Mouse (Mus musculus) MEL (cell line): ENCODE measurements around the gene 1700017B05Rik. TPM values are rescaled to one million over a fixed set of nuclear protein-coding genes. Genes with fewer than 3 reads are reported as not detected.

ENCODE experiments used
- DNase-seq: peaks from one replicate; pipeline ENCODE4 v3.0.0; 2011; ENCODE audit warnings: low read depth, low spot score
- H3K27ac ChIP-seq: 2 replicates; pipeline ENCODE4 v1.5.1; 2012; ENCODE audit warnings: low read depth, mild to moderate bottlenecking, control low read depth, low read length, moderate library complexity; ENCODE audit not compliant: control insufficient read depth
- H3K27me3 ChIP-seq, 2 experiments: fragments of 150-350 bp in 1 of 2; sonication (generic) in 1 of 2; 2 replicates each; pipeline ENCODE4 v1.6.1; 2012; ENCODE audit warnings: low read length in 2 of 2, mild to moderate bottlenecking in 2 of 2, improper control_type of control experiment in 1 of 2, moderate library complexity in 1 of 2; ENCODE audit not compliant: insufficient read depth in 2 of 2, control insufficient read depth in 1 of 2
- H3K36me3 ChIP-seq, 2 experiments: 2 replicates each; pipeline ENCODE4 v1.6.1; 2012 to 2014; ENCODE audit warnings: low read length in 2 of 2, improper control_type of control experiment in 1 of 2, inconsistent platforms in 1 of 2, mild to moderate bottlenecking in 1 of 2; ENCODE audit not compliant: insufficient read depth in 2 of 2, control insufficient read depth in 1 of 2
- H3K4me1 ChIP-seq, 2 experiments: fragments of 150-350 bp in 1 of 2; sonication (generic) in 1 of 2; 2 replicates each; pipeline ENCODE4 v1.6.1; 2012; ENCODE audit warnings: low read length in 2 of 2, improper control_type of control experiment in 1 of 2, mild to moderate bottlenecking in 1 of 2; ENCODE audit not compliant: insufficient read depth in 2 of 2, control insufficient read depth in 1 of 2
- H3K4me3 ChIP-seq, 2 experiments: fragments of 150-350 bp in 1 of 2; sonication (generic) in 1 of 2; 2 replicates each; pipeline ENCODE4 v1.5.1; 2012; ENCODE audit warnings: low read depth in 2 of 2, low read length in 2 of 2, mild to moderate bottlenecking in 2 of 2, moderate library complexity in 2 of 2, control low read depth in 1 of 2, improper control_type of control experiment in 1 of 2; ENCODE audit not compliant: control insufficient read depth in 1 of 2, insufficient read depth in 1 of 2
- H3K79me2 ChIP-seq: 2 replicates; pipeline ENCODE4 v1.6.1; 2012; ENCODE audit warnings: mild to moderate bottlenecking, low read length, moderate library complexity; ENCODE audit not compliant: control insufficient read depth, poor library complexity, insufficient read depth
- H3K9ac ChIP-seq: 2 replicates; pipeline ENCODE4 v1.6.1; 2012; ENCODE audit warnings: low read depth, mild to moderate bottlenecking, control low read depth, low read length, moderate library complexity; ENCODE audit not compliant: control insufficient read depth, poor library complexity, severe bottlenecking
- H3K9me3 ChIP-seq: fragments of 150-350 bp; sonication (generic); replicated peaks from 2 replicates; pipeline ENCODE4 v1.6.1; 2012; ENCODE audit warnings: mild to moderate bottlenecking, low read length, improper control_type of control experiment, moderate library complexity; ENCODE audit not compliant: insufficient read depth
- BHLHE40 ChIP-seq: IDR thresholded peaks from 2 replicates; pipeline ENCODE4 v1.6.1; 2012; ENCODE audit warnings: low read depth, mild to moderate bottlenecking, inconsistent platforms, low read length, improper control_type of control experiment, borderline replicate concordance
- CHD1 ChIP-seq: IDR thresholded peaks from 2 replicates; pipeline ENCODE4 v1.6.1; 2012; ENCODE audit warnings: low read depth, mild to moderate bottlenecking, inconsistent platforms, low read length, improper control_type of control experiment
- E2F4 ChIP-seq: IDR thresholded peaks from 2 replicates; pipeline ENCODE4 v1.6.1; 2011; ENCODE audit warnings: low read depth, low read length, improper control_type of control experiment, borderline replicate concordance
- ELF1 ChIP-seq: IDR thresholded peaks from 2 replicates; pipeline ENCODE4 v1.6.1; 2014; ENCODE audit warnings: low read depth, mild to moderate bottlenecking, inconsistent platforms, low read length, improper control_type of control experiment, moderate library complexity
- EP300 ChIP-seq, 2 experiments: IDR thresholded peaks; 2 replicates each; pipeline ENCODE4 v1.6.1; 2011; ENCODE audit warnings: improper control_type of control experiment in 2 of 2, low read length in 2 of 2, low read depth in 1 of 2, mild to moderate bottlenecking in 1 of 2
- GABPA ChIP-seq: IDR thresholded peaks from 2 replicates; pipeline ENCODE4 v1.6.1; 2012; ENCODE audit warnings: low read depth, mild to moderate bottlenecking, inconsistent platforms, low read length, improper control_type of control experiment, moderate library complexity
- HCFC1 ChIP-seq: IDR thresholded peaks from 2 replicates; pipeline ENCODE4 v1.6.1; 2012; ENCODE audit warnings: low read depth, mild to moderate bottlenecking, inconsistent platforms, low read length, improper control_type of control experiment, moderate library complexity
- JUND ChIP-seq: IDR thresholded peaks from 2 replicates; pipeline ENCODE4 v1.6.1; 2011; ENCODE audit warnings: low read depth, mild to moderate bottlenecking, improper control_type of control experiment, low read length
- KAT2A ChIP-seq: conservative IDR thresholded peaks from 2 replicates; pipeline ENCODE4 v1.6.1; 2012; ENCODE audit warnings: low read depth, low read length, improper control_type of control experiment, inconsistent platforms
- MAFK ChIP-seq: IDR thresholded peaks from 2 replicates; pipeline ENCODE4 v1.6.1; 2011; ENCODE audit warnings: low read depth, mild to moderate bottlenecking, low read length, improper control_type of control experiment, borderline replicate concordance
- MAX ChIP-seq: IDR thresholded peaks from 2 replicates; pipeline ENCODE4 v1.6.1; 2011; ENCODE audit warnings: low read length, improper control_type of control experiment
- MAZ ChIP-seq: IDR thresholded peaks from 2 replicates; pipeline ENCODE4 v1.6.1; 2012; ENCODE audit warnings: low read depth, mild to moderate bottlenecking, inconsistent platforms, low read length, improper control_type of control experiment
- MEF2A ChIP-seq: IDR thresholded peaks from 2 replicates; pipeline ENCODE4 v1.6.1; 2014; ENCODE audit warnings: low read depth, mild to moderate bottlenecking, inconsistent platforms, low read length, improper control_type of control experiment; ENCODE audit not compliant: poor library complexity, insufficient replicate concordance, severe bottlenecking; ENCODE audit errors: extremely low read depth
- MXI1 ChIP-seq: IDR thresholded peaks from 2 replicates; pipeline ENCODE4 v1.6.1; 2011; ENCODE audit warnings: mild to moderate bottlenecking, low read depth, low read length, improper control_type of control experiment
- NRF1 ChIP-seq: IDR thresholded peaks from 2 replicates; pipeline ENCODE4 v1.6.1; 2014; ENCODE audit warnings: low read depth, mild to moderate bottlenecking, inconsistent platforms, low read length, improper control_type of control experiment, moderate library complexity; ENCODE audit not compliant: poor library complexity, insufficient read depth, severe bottlenecking
- POLR2A ChIP-seq, 2 experiments: IDR thresholded peaks; 2 replicates each; pipeline ENCODE4 v1.6.1; 2011 to 2012; ENCODE audit warnings: low read length in 2 of 2, mild to moderate bottlenecking in 2 of 2, control low read depth in 1 of 2, improper control_type of control experiment in 1 of 2, low read depth in 1 of 2, moderate library complexity in 1 of 2; ENCODE audit not compliant: control insufficient read depth in 1 of 2, insufficient read depth in 1 of 2, poor library complexity in 1 of 2
- POLR2AphosphoS2 ChIP-seq: IDR thresholded peaks from 2 replicates; pipeline ENCODE4 v1.6.1; 2011; ENCODE audit warnings: low read length, improper control_type of control experiment
- RCOR1 ChIP-seq: IDR thresholded peaks from 2 replicates; pipeline ENCODE4 v1.6.1; 2012; ENCODE audit warnings: low read depth, mild to moderate bottlenecking, inconsistent platforms, low read length, improper control_type of control experiment
- TAL1 ChIP-seq: IDR thresholded peaks from 2 replicates; pipeline ENCODE4 v1.6.1; 2012; ENCODE audit warnings: mild to moderate bottlenecking, inconsistent platforms, low read length, moderate library complexity, mixed read lengths
- TBP ChIP-seq: IDR thresholded peaks from 2 replicates; pipeline ENCODE4 v1.8.0; 2011; ENCODE audit warnings: low read depth, low read length, improper control_type of control experiment
- ZMIZ1 ChIP-seq: IDR thresholded peaks from 2 replicates; pipeline ENCODE4 v1.6.1; 2012; ENCODE audit warnings: low read depth, mild to moderate bottlenecking, inconsistent platforms, low read length, improper control_type of control experiment, moderate library complexity
- ZNF384 ChIP-seq: IDR thresholded peaks from 2 replicates; pipeline ENCODE4 v1.6.1; 2012; ENCODE audit warnings: low read depth, mild to moderate bottlenecking, inconsistent platforms, low read length, improper control_type of control experiment
- polyA plus RNA-seq, 2 experiments: library from polyadenylated mRNA; stranded (reverse) in 1 of 2; unstranded in 1 of 2; fragments of >175 nt in 1 of 2; fragments of >200 nt in 1 of 2; gene quantifications; 2 replicates each; pipeline versions ENCODE4 v1.2.1 to v1.2.4; 2012; ENCODE audit warnings: low replicate concordance in 2 of 2, low read depth in 1 of 2; ENCODE audit not compliant: insufficient read length in 2 of 2, insufficient read depth in 1 of 2, missing spikeins in 1 of 2
- total RNA-seq: library from RNA; depleted of rRNA; stranded (reverse); fragments of 300-350 nt; gene quantifications from 2 replicates; pipeline ENCODE4 v1.2.3, GENCODE M21; 2012

The 1700017B05Rik gene
- total and polyA plus RNA-seq, 3 experiments, result 52.7 to 76.5 TPM; not detected in 1

DNA sequence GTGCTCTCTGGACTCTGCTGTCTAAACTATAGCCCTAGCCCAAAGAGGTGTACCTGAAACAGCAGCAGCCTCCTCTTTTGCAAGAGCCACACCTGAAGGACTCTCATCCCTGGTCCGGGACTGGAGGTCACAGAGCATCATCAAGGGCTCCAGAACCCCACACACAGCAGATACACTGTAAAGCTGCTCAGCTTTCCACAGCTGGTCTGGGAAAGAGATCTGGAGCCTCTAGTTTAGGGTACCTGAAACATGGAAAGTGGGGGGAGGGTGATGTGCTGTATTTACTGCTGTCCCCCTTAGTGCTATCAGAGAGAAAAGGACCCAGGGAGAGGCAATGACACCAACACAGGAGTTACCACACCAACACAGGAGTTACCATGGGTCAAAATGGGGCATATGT lies 42.9 kb downstream of the 1700017B05Rik start:
- no peak overlapping the region for H3K9ac ChIP-seq
- no peaks in the 10 kb centered on the region for H3K27me3 ChIP-seq
- H3K9me3 ChIP-seq, result no peaks in the 10 kb centered on the region
- no peaks in the 10 kb centered on the region for H3K79me2 ChIP-seq
- peaks cover 7 to 18% of the 10 kb centered on the region in 2 experiments for H3K4me1 ChIP-seq
- no peak overlapping the region for H3K4me3 ChIP-seq
- no peak for DNase-seq
- TF ChIP-seq E2F4 (no peak), MAFK (no peak), POLR2AphosphoS2 (no peak), ZNF384 (no peak), MEF2A (no peak), HCFC1 (no peak), KAT2A (no peak), MXI1 (no peak), NRF1 (no peak), RCOR1 (no peak), JUND (no peak), ELF1 (no peak), CHD1 (no peak), ZMIZ1 (no peak), TAL1 (no peak), GABPA (no peak), POLR2A (IDR thresholded peaks at IDR 0.05; ENCODE audit: control insufficient read depth in 1 of 2, insufficient read depth in 1 of 2, low read depth in 1 of 2, low read length in 2 of 2, poor library complexity in 1 of 2) (no peak), MAX (no peak)
- no peak overlapping the region for H3K27ac ChIP-seq
- H3K36me3 ChIP-seq, result peaks cover 0 to 16% of the 10 kb centered on the region in 2 experiments; a peak in 2 of 4 replicates

DNA sequence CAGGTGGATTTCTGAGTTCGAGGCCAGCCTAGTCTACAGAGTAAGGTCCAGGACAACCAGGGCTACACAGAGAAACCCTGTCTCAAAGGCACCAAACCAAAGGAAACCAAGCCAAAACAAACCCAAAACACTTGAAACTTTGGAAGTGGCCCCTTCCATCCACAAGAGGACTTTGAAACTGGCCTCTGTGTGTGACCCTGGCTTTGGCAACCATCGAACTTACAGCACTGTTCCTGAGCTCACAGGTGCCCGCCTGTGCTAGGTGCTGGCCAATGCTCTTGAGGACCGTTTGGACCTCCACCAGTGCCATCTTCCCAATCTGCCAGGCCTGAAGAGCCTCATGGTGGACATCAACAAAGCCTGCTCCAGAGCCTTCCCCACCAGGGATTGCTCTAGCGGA lies 43.6 kb downstream of the 1700017B05Rik start:
- Histone ChIP-seq H3K27ac (no peak overlapping the region), H3K4me1 (peaks cover 10 to 18% of the 10 kb centered on the region in 2 experiments), H3K4me3 (no peak overlapping the region), H3K9me3 (no peaks in the 10 kb centered on the region), H3K27me3 (no peaks in the 10 kb centered on the region), H3K9ac (no peak overlapping the region), H3K36me3 (peaks cover 0 to 20% of the 10 kb centered on the region in 2 experiments; a peak in 2 of 4 replicates), H3K79me2 (no peaks in the 10 kb centered on the region)
- no peak for TF ChIP-seq EP300 (IDR thresholded peaks at IDR 0.05; ENCODE audit: low read depth in 1 of 2, low read length in 2 of 2)
- TF ChIP-seq NRF1, result no peak
- no peak for TF ChIP-seq ZNF384
- TF ChIP-seq MAFK, result no peak
- TF ChIP-seq BHLHE40, result no peak
- no peak for TF ChIP-seq MAZ
- TF ChIP-seq ZMIZ1, result no peak
- TF ChIP-seq TBP, result no peak
- no peak for DNase-seq
